Mouse (Mus musculus) natural killer cell, adult 2 months (primary cell): ENCODE measurements around the gene Pi4k2a.

ENCODE experiments used
- DNase-seq, 2 experiments: peaks; one replicate each; pipeline ENCODE4 v3.0.0; 2022; ENCODE audit warnings: low spot score in 2 of 2

The Pi4k2a gene

GRCm38 (mm10) chr19:42135070-42135469 lies 44.8 kb downstream of the Pi4k2a start:
- DNase-seq, result no peak

- DNase-seq, result no peak
Measured at GRCm38 (mm10) chr19:42136126-42136525, 45.9 kb downstream of the Pi4k2a start.

GRCm38 (mm10) chr19:42137167-42137672 lies 47.0 kb downstream of the Pi4k2a start:
- no peak for DNase-seq

- DNase-seq, result no peak
Measured at GRCm38 (mm10) chr19:42138517-42139285, 48.4 kb downstream of the Pi4k2a start.

- DNase-seq, result no peak
Measured at GRCm38 (mm10) chr19:42139724-42140517, 49.7 kb downstream of the Pi4k2a start.

GRCm38 (mm10) chr19:42141998-42142397 lies 51.7 kb downstream of the Pi4k2a start:
- DNase-seq, result no peak

GRCm38 (mm10) chr19:42142757-42143156 lies 52.5 kb downstream of the Pi4k2a start:
- no peak for DNase-seq

- no peak for DNase-seq
Measured at GRCm38 (mm10) chr19:42144067-42144466, 53.8 kb downstream of the Pi4k2a start.

- peak; percentile 70 to 80 for DNase-seq
Measured at GRCm38 (mm10) chr19:42144541-42145167, 54.4 kb downstream of the Pi4k2a start.

- no peak for DNase-seq
Measured at GRCm38 (mm10) chr19:42145210-42145609, 54.9 kb downstream of the Pi4k2a start.

GRCm38 (mm10) chr19:42145731-42146130 lies 55.5 kb downstream of the Pi4k2a start:
- DNase-seq, result no peak

- no peak for DNase-seq
Measured at GRCm38 (mm10) chr19:42146276-42147010, 56.2 kb downstream of the Pi4k2a start.

- DNase-seq, result no peak
Measured at GRCm38 (mm10) chr19:42147170-42147768, 57.0 kb downstream of the Pi4k2a start, which contains the start of gene Marveld1. Gene Marveld1, plus strand, starts transcription at chr19:42147400.

- DNase-seq, result peak; percentile 37 to 49
Measured at GRCm38 (mm10) chr19:42147769-42148568, 57.7 kb downstream of the Pi4k2a start.

- no peak for DNase-seq
Measured at GRCm38 (mm10) chr19:42148569-42148860, 58.2 kb downstream of the Pi4k2a start.

GRCm38 (mm10) chr19:42151990-42152389 lies 61.7 kb downstream of the Pi4k2a start:
- peak; percentile 57 to 72 for DNase-seq

- DNase-seq, result no peak
Measured at GRCm38 (mm10) chr19:42157493-42158237, 67.4 kb downstream of the Pi4k2a start.

GRCm38 (mm10) chr19:42158246-42159017 lies 68.2 kb downstream of the Pi4k2a start:
- DNase-seq, result no peak

- DNase-seq, result no peak
Measured at GRCm38 (mm10) chr19:42163764-42164163, 73.5 kb downstream of the Pi4k2a start, which contains the start of gene Zfyve27. Gene Zfyve27, plus strand, starts transcription at chr19:42163951.
